Mouse (Mus musculus) urinary bladder, postnatal 14 days (tissue): ENCODE data around the gene Max.
A peak's percentile ranks its signal among the peaks of the same experiment; 100 is the strongest.

ENCODE experiments used
- DNase-seq: peaks from one replicate; pipeline ENCODE4 v3.0.0; 2021; ENCODE audit warnings: low spot score

The Max gene

DNA sequence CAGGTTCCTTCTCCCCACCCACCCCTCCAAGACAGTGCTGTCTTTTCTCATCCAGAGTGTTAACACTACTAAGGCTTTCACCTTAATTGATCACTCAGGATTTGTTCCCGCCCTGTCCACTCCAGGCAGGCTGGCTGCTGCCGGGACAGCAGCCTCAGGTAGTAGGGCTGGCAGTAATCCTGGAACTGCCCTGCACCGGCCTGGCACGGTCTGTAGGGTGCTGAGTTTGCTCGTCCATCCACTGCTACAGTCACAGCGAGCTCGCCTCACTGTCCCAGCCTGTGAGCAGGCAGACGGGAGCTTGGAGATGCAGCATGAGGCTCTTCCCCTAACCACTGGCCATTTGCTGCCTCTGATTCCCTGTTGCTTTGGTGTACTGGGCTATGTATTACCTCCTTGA lies 41.0 kb downstream of the Max start:
- DNase-seq, result no peak

DNA sequence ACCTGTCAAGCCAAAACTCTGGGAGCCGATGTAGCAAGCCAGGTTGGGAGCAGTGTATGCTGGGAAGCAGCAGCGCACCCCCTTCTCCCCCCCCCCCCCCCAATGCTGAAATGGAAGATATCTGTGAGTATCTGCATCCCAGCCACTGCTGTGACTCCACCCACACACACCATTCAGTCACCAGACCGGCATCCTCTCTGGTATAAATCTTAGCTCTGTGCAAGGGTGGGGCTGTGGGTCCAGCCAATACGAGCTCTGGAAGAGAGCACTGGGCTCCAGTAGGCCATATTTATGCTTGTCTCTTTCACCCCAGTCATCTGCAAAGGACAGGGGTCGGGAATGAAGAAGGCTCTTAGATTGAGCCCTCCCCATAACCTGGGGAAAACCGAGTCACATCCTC lies 41.6 kb downstream of the Max start:
- DNase-seq, result no peak

DNA sequence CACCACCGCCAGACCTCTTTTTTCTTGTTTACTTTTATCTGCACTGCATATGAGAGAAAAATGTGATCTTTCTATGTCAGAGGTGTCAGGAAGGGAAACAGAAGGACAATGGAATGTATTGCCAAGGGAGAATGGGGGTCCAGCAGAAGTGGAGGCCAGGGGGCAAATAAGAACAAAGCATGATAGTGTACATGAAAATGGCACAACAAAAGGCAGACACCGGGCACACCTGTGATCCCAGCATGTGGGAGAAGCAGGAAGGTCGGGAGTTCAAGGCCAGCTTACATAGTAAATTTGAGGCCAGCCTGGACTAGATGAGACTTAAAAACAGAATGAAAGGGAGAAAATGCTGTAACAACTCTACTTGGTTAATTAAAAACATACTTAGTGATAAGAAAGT lies 43.1 kb downstream of the Max start:
- no peak for DNase-seq

- no peak for DNase-seq
Measured at GRCm38 (mm10) chr12:76918113-76918512, 43.9 kb downstream of the Max start.

GRCm38 (mm10) chr12:76916163-76916562 lies 45.8 kb downstream of the Max start:
- DNase-seq, result no peak

GRCm38 (mm10) chr12:76912193-76912592 lies 49.8 kb downstream of the Max start:
- peak; percentile 34 for DNase-seq

DNA sequence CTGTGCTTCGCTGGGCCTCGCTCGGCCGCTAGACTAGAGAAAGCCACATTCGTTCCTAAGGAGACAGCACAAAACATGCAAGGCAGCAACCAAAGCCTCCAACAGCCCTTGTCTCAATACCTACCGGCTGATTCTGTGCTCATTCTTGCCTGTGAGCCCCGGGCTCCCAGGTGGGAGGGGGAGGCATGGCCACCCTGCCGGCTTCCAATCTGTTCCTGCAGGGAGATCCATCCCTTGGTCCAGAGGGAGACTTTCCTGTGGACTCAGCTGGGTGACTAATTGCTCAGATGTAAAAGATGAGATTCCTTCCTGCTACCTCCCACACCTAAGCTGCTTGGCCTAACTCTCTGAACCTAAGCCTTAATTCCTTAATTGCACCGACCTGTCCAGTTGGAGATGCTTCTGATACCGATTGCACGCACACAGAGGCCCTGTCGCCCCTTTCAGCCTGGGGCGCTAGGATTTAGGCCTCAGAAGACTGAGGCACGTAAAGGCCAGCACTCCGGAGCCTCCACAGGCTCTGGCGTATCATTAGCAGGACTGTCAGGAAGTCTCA lies 50.8 kb downstream of the Max start:
- DNase-seq, result no peak

- DNase-seq, result no peak
Measured at GRCm38 (mm10) chr12:76910258-76910940, 51.6 kb downstream of the Max start.

DNA sequence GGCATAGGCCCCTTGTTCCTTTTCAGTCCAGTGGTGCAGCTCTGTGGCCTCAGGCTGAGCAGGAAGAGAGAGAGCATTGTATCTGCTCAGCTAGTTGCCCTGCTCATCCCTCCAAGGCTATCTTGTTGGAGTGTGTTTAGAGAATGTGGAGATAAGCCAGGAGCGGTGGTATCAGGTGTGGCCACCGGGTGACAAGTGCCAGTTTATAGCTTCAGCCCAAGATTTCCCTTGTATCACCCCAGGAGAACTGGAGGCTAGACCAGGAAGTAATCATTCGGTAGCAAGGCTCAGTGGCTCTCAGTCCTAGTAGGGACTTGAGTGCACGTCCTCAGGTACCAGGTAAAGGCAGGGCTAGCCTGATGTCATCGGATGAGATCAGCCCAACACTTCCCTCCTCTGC lies 52.8 kb downstream of the Max start:
- no peak for DNase-seq

DNA sequence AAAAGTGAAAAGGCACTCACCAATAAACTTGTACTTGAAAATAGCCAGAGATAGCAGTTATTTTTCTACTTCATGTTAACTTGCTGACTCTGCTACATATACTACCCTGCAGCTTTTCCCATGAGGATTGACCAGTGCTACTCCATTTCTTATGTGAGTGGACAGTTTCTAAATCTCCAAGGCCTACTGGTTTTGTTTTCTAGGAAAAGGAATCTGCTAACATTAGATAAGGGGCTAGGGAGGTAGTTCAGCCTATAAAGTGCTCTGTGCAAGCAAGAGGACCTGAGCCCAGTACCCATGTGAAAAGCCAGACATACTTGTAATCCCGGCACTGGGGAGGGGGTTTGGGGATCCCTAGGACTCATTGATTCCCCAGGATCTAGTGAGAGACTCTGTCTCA lies 55.7 kb downstream of the Max start:
- DNase-seq, result no peak

- DNase-seq, result no peak
Measured at GRCm38 (mm10) chr12:76901508-76902294, 60.3 kb downstream of the Max start.

GRCm38 (mm10) chr12:76899261-76899975 lies 62.6 kb downstream of the Max start:
- no peak for DNase-seq

DNA sequence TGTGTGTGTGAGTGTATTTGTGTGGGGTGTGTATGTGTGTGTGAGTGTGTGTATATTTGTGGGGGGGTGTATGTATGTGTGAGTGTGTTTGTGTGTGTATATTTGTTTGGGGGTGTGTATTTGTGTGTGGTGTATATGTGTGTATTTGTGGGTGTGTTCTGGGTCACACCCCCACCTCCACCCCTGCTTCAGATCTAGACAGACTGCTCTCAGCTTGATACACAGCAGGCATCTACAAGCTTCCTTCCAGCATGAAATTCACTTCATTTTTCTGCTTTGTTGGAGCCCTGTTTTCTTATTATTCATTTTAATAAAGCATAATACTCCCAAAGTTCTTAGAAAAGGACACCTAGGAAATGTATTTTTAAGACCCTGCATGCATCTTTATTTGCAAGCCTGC lies 63.9 kb downstream of the Max start:
- DNase-seq, result no peak

DNA sequence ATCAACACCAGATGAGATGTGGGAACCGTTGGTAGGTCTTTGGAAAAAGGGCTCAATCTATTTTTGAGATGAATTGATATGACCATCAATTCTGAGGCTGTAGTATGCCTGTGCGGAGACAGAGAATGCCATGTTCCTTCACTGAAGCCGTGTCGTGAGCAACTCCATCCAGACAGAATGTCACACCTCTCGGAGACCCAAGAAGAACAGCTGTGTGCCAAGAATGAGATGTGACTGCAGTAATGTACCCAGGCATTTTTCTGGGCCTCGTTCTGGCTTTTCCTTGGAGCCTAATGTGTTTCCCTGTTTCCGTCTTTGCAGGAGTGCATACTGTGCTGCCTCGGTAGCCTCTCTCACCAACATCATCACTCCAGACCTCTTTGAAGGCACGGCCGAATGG lies 65.0 kb downstream of the Max start:
- DNase-seq, result no peak

- no peak for DNase-seq
Measured at GRCm38 (mm10) chr12:76896566-76896965, 65.4 kb downstream of the Max start.

DNA sequence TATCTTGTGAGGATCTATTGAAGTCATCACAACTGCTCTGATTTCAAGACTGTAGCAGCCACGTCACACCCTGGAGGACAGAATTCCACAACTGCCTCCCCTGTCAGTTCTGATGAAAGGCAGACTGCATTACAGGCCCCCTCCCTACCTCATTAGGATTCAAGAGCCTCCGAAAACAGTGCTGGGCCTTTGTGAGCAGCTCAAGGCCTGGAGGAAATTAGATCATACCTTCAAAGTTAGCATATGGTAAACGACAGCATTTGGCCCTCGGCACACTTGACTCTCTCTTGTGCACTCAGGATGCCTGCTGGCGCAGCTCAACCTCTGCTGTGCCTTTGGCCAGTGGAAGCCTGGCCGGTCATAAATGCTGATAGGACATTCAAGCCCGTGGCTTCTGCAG lies 66.2 kb downstream of the Max start:
- no peak for DNase-seq

DNA sequence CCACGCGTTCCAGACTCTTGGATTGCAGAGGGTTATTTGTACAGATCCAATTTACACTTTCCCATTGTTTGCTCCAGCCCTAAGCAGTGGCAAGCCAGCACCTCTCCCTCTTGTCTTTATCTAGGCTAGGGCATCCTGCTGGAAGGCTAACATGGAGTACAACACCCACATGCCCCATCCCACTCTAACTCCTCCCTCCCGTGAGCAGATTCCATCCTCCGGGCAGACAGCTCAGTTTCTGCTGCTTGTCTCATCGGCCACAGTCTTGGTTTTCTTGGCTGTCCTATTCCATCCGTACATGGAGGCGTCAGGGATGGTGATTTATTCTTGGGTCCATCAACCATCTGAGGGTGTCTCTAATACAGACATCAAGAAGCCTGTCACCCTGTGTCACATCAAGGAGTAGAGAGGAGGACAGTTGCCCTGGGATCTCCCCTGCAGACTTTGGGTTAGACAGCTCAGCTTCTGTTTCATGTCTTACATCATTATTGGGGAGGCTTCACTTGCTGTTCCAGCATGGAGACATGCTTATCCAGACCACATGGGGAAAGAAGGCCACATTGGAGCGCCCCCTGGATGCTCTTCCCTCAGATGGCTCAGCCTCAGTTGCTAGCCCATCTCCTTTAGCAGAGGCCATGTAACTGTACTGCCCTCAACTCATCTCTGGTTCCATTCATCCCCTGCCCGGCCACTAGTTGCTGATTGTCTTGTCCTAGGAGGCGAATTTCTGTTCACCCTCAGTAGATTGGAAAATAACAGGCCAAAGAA lies 67.0 kb downstream of the Max start:
- no peak for DNase-seq

GRCm38 (mm10) chr12:76892910-76893695 lies 68.9 kb downstream of the Max start:
- no peak for DNase-seq

- DNase-seq, result no peak
Measured at GRCm38 (mm10) chr12:76891160-76891559, 70.8 kb downstream of the Max start.

DNA sequence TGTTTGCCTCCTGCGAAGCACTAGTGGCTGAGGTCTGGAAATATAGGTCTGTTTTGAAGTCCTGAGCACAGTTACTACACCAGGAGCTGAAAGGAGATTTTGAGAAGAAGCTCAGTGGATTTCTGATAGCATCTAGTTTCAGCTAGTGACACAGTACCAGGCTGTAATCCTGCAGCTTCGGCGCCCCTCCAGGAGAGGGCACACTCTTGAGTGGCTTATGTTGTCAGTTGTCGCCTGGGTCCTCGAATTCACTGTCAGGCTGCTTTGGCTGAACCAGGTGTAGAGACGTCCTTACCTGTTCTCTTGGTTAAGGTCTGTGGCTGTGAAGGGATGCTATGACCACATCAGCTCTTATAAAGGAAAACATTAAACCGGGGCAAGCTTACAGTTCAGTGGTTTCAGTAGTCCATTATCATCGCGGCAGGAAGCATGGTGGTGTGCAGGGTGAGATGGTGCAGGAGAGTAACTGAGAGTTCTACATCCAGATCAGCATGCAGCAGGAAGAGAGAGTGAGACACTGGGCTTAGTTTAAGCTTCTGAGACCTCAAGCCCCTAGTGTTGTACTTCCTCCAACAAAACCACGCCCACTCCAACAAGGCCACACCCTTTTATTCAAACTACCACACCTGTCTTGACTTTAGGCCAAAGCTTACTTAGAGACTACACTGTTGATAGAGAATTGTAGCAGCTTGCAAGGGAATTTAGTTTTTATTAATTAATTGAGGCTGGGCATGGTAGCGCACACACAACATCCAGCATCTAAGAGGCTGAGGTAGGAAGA lies 72.4 kb downstream of the Max start:
- DNase-seq, result no peak
